Mouse (Mus musculus): ENCODE results near the gene Olfr373. TPM values are rescaled to one million over a fixed set of nuclear protein-coding genes. Genes with fewer than 3 reads are reported as not detected.

Gene Olfr373
- polyA plus RNA-seq, 1 experiment from 2014 or later = 0.05 TPM

DNA sequence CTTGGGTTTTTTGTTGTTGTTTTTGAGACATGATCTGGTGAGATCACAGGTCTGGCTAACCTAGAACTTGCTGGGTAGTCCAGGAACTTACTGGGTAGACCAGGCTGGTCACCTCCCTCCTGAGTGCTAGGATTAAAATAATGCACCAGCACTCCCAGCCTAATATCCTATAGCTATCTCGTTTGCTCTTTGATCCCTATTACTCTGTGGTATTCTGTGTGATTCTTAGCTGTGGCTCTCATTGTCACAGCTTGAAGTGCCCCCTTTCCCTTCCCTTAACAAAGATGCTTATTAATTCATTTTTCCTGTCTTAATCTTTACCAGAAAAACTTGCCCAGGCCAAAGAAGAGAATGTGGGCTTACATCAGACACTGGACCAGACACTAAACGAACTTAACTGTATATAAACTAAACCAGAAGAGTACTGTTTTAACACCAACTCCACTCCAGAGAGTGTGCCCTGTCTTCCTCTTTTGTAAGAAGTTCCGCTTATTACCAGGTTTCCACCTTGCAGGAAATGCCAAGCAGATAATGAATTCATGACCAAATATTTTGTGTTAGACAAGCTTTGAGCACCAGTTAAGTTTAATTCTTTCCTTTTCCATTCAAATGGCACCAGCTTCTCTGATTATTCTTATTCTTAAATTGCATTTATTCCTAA lies 68.6 kb downstream of the Olfr373 start:
- 89% methylated on average over 3 of the region's 3 CpGs for WGBS
- Histone ChIP-seq H3K27ac (no peak overlapping the region), H3K9ac (replicated peaks) (no peak overlapping the region), H3K4me1 (replicated peaks) (no peaks in the 10 kb centered on the region), H3K9me3 (no peaks in the 10 kb centered on the region), H3K4me3 (replicated peaks) (no peak overlapping the region), H3K4me2 (replicated peaks) (no peak overlapping the region), H3K36me3 (peaks cover 57% of the 10 kb centered on the region), H3K27me3 (no peaks in the 10 kb centered on the region)
- ATAC-seq = no peak

Other genes with a start within 250 kb of the Olfr373 start
- gene Zfp709, start 201.2 kb upstream of the Olfr373 start, polyA plus RNA-seq (2015; fragmentation: Nextera tagmentation; extraction: Ambion mirVana) = 7.7 and 8.1 TPM in 2 replicates
- 19.8 and 21.4 TPM in 2 replicates for gene Zfp882, start 174.6 kb upstream of the Olfr373 start, polyA plus RNA-seq (2015; fragmentation: Nextera tagmentation; extraction: Ambion mirVana)
- 39.1 and 42.0 TPM in 2 replicates for gene Zfp617, start 174.5 kb upstream of the Olfr373 start, polyA plus RNA-seq (2015; fragmentation: Nextera tagmentation; extraction: Ambion mirVana)
- 16.5 and 18.8 TPM in 2 replicates for gene Zfp961, start 132.1 kb upstream of the Olfr373 start, polyA plus RNA-seq (2015; fragmentation: Nextera tagmentation; extraction: Ambion mirVana)
- gene Cyp4f18, start 73.6 kb upstream of the Olfr373 start, polyA plus RNA-seq (2015; fragmentation: Nextera tagmentation; extraction: Ambion mirVana) = 0.35 and 0.92 TPM in 2 replicates
- gene Olfr372, start 42.0 kb upstream of the Olfr373 start, polyA plus RNA-seq (2015; fragmentation: Nextera tagmentation; extraction: Ambion mirVana) = not detected in 2 replicates
- not detected in 2 replicates for gene Olfr374, start 23.9 kb downstream of the Olfr373 start, polyA plus RNA-seq (2015; fragmentation: Nextera tagmentation; extraction: Ambion mirVana)
- gene Tpm4, start 51.8 kb downstream of the Olfr373 start, polyA plus RNA-seq (2015; fragmentation: Nextera tagmentation; extraction: Ambion mirVana) = 239 and 247 TPM in 2 replicates
- gene Rab8a, start 78.0 kb downstream of the Olfr373 start, polyA plus RNA-seq (2015; fragmentation: Nextera tagmentation; extraction: Ambion mirVana) = 104 and 107 TPM in 2 replicates
- 0.13 TPM in 1 of 2 replicates, not detected in the other for gene Hsh2d, start 106.5 kb downstream of the Olfr373 start, polyA plus RNA-seq (2015; fragmentation: Nextera tagmentation; extraction: Ambion mirVana)
- gene Cib3, start 129.7 kb downstream of the Olfr373 start, polyA plus RNA-seq (2015; fragmentation: Nextera tagmentation; extraction: Ambion mirVana) = not detected in 2 replicates
- not detected in 2 replicates for gene Gm11034, start 130.5 kb downstream of the Olfr373 start, polyA plus RNA-seq (2015; fragmentation: Nextera tagmentation; extraction: Ambion mirVana)
- 116 and 121 TPM in 2 replicates for gene Fam32a, start 136.6 kb downstream of the Olfr373 start, polyA plus RNA-seq (2015; fragmentation: Nextera tagmentation; extraction: Ambion mirVana)
- 259 and 266 TPM in 2 replicates for gene Ap1m1, start 156.8 kb downstream of the Olfr373 start, polyA plus RNA-seq (2015; fragmentation: Nextera tagmentation; extraction: Ambion mirVana)
- gene Gm10282, start 222.1 kb downstream of the Olfr373 start, polyA plus RNA-seq (2015; fragmentation: Nextera tagmentation; extraction: Ambion mirVana) = 19.3 and 19.8 TPM in 2 replicates
- 2.7 and 4.3 TPM in 2 replicates for gene Klf2, start 235.9 kb downstream of the Olfr373 start, polyA plus RNA-seq (2015; fragmentation: Nextera tagmentation; extraction: Ambion mirVana)

Measured in midbrain, embryonic 13.5 days (tissue).